Mouse (Mus musculus) left cerebral cortex, adult 18-20 months (tissue): ENCODE measurements around the gene Afap1l2. TPM values are rescaled to one million over a fixed set of nuclear protein-coding genes. Genes with fewer than 3 reads are reported as not detected.
A peak's percentile ranks its signal among the peaks of the same experiment; 100 is the strongest.

ENCODE experiments used
- DNase-seq, 2 experiments: peaks; one replicate each; pipeline ENCODE4 v3.0.0; 2021 to 2022; ENCODE audit warnings: low spot score in 2 of 2, mixed read lengths in 1 of 2
- total RNA-seq, 2 experiments: library from RNA; stranded (reverse); gene quantifications; 2 replicates each; pipeline ENCODE4 v1.2.3; 2021

The Afap1l2 gene
- total RNA-seq, 2 experiments from 2014 or later: 7.5 to 8.0 TPM

GRCm38 (mm10) chr19:56976962-56977948 lies 30.8 kb downstream of the Afap1l2 start:
- peak; percentile 28 to 35 for DNase-seq

DNA sequence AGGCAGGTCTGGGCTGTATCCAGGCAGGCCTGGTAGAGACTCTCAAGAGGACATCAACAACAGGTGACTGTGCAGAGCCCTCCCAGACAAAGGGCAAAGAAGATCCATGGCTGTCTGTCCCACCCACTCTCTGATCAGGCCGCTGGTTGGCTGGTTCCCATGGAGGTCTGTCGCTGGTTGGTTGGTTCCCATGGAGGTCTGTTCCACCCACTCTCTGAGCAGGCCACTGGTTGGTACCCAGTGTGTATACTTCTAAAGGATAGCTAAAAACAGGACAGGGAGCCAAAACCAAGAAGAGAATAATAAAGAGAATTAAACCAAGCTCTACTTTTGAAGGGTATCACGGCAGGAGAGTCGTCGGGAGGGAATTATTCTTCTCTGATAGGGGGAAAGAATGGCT lies 31.5 kb downstream of the Afap1l2 start:
- DNase-seq: no peak

DNA sequence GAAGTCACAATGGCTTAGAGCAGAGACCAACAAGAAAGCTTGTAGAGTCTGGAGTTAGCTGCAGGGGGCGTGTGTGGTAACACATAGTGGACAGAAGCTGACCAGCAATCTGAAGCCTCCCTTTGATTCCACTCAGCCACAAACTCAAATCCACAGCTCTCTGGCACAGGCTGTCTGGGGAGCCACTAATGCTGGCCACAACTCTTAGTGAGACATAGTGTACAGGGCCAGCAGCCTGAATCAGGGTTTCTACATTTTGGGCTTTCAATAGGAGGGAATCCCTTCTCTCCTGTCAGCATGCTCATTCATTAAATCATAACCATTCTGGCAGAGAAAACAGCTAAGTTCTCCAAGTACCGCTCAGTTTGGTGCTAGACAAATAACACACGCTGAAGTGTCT lies 32.5 kb downstream of the Afap1l2 start:
- DNase-seq: no peak

DNA sequence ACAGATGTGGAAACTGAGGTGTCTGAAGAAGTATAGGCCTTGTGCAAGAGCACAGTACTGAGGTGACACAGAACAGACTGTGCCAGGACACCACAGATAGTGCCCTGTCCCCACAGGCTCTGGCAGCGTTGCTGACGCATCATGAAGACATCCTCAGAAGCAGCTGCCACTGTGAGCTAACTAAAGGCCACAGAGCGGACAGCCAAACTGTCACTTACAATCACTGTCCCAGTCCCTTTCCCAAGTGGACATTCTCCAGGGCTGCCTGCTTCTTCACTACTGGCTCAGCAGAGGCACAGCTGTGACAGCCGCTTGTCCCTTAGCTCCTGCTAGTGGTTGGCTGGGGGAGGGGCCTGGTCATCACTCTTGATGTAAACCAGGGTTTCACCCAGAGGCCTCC lies 33.9 kb downstream of the Afap1l2 start:
- DNase-seq: no peak

DNA sequence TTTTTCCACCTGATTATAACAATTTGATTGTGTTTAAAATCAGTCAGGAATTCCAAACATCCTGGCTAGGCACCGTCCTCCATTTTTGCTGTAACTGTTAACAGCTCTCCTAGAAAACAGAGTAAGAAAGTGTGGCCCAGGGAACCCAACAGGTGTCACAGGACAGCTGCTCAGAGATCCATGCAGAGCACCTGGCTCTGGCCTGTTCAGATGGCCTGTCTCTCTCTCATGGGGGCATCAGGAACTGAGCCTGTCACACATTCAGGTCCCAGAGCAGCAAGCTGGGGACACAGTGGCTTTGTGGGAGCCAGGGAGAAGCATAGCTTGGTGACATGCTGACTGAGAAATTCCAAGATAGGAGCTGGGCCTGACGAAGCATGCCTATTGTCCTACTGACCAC lies 35.3 kb downstream of the Afap1l2 start:
- DNase-seq: no peak

DNA sequence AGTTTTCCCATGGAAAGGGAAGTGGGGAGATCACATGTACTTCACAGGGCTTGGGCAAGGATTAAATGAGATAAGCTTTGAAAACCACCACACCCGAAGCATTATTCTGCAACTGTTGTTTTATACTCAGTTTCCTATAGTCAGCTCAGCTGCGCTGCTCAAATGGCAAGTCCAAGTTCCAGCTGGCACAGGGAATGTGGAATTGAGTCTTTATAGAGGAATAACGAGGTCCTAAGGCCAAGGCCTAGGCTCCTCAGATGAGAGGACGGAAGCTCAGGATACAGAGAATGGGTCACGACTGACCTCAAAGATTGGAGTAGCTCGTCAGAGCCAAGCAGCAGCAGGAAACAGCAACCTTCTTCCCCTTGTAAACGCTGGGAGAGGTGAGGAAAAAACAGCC lies 36.7 kb downstream of the Afap1l2 start:
- DNase-seq: no peak

GRCm38 (mm10) chr19:56963876-56964275 lies 44.2 kb downstream of the Afap1l2 start:
- DNase-seq: no peak

DNA sequence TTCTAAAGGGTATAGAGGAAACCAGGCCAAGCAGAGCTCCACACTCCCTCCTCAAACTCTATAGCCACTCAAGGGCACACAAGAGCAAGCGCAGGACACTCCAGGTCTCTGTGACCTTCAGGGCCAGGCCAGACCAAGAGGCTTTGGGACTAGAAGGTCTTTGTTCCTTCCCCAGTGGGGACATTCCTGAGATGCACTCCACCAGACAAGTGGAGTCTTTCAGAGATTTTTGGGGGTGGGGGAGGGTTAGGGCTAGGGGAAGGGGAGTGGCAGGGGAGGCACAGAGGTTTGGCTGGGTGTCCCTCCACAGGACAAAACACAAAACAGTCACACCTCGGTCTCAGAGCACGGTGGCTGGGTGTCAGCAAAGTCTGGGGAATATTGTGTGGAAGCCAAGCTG lies 48.4 kb downstream of the Afap1l2 start:
- no peak for DNase-seq

DNA sequence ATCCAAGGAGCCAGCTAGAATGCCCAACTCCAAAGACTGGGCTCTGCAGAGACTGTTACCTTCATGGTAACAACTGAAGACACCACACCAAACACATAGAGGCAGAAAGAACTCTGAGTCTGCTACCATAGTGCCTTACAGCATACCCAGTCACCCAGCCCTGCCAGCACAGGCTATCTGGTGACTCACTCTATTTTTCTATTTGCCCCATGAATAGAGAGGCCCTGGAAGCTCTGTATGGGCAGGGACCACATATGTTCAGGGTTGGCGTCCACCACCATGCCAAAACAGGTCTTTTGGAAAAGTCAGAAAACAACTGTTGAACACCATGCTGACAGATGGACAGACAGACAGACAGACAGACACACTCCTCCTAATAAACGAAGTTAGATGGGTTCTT lies 49.0 kb downstream of the Afap1l2 start:
- DNase-seq: no peak

- no peak for DNase-seq
Measured at GRCm38 (mm10) chr19:56958582-56959021, 49.4 kb downstream of the Afap1l2 start.

GRCm38 (mm10) chr19:56958011-56958410 lies 50.0 kb downstream of the Afap1l2 start:
- no peak for DNase-seq

DNA sequence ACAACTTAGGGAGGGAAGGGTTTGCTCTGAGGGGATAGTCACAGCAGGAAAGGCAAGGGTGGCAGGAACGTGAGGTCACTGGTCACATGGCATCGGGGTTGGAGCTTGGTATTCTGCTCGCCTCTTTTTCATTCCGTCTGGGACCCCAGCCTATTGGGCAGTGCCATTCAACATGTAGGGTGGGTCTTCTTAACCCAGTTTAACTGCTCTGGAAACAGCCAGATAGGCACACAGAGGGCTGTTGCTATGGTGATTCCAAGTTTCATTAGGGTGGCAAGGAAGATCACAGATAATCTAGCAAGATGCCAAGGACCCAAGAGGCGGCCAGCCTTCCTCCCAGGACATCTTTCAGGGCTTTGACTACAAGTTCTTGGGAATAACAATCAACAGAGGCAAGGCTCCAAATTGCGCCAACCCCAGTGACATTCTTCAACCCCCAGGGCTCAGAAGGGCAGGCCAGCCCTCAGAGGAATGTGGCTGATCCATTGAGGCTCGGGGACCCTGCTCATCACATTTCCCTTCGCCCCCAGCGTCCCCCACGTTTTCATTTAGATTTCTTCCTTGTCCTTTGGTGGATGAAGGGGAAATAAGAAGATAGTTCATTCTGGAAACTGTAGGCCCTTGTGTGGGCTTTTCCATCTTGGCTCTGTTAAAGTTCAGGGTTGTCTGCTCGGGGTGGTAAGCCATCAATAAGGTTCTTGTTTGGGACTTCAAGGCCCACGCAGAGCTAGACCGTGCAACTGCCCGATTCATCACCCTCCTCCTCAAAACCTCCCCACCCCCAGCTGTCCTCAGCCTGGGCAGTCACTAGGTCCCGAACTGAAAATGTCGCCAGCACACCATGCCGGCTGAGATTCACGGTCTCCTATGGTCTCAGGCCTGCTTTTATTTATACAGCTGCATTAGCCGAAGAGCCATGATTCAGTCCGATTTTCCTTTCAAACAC lies 52.2 kb downstream of the Afap1l2 start:
- no peak for DNase-seq

- DNase-seq: no peak
Measured at GRCm38 (mm10) chr19:56954857-56955256, 53.2 kb downstream of the Afap1l2 start.

- DNase-seq: no peak
Measured at GRCm38 (mm10) chr19:56953856-56954255, 54.2 kb downstream of the Afap1l2 start.

- DNase-seq: no peak
Measured at GRCm38 (mm10) chr19:56950818-56951217, 57.2 kb downstream of the Afap1l2 start.

- no peak for DNase-seq
Measured at GRCm38 (mm10) chr19:56949868-56950267, 58.2 kb downstream of the Afap1l2 start.

DNA sequence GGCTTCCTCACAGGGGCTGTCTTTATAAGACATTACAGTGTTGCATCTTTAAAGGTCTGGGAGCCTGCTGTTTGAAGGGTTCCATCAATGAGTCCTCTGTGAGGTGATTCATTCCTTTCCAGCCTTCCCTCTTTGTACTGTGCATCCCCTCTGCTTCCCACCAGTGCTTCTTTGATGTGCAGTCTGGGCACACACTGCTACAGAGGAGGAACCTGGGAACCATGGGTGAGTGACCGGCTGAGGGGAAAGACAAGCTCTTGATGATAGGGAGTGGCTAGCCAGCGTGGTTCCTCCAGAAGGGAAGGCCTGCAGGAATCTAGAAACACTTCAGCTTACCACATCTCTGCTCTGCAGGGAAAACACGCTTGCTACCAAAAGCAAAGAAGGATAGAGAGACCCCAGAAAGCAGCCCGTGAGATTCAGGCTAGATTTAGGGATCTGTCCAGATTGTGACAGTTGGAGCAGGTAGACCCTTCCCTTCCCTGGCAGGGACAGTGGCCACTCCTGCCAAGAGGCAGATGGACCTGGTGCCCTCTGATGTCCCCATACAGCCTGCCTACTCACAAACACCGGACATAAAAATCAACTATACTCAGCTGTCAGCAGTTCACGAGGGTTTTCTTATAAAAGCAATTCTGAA lies 59.9 kb downstream of the Afap1l2 start:
- DNase-seq: no peak

DNA sequence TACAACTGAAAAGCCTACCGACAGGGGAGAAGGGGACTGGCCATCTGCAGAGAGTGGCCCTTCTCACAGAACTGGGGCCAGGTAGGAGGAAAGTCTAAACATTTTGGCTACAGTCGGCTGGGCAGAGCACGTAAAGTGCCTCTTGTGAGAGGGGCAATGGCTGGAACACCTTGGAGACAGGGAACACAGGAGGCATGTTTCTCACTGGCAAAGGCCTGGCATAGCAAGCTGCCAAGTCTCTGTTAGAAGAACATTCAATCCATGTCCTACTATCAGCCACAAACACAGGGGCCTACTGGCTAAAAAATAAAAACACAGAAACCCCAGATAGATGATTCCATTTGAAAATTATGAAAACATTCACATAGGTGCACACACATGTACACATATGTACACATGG lies 61.3 kb downstream of the Afap1l2 start:
- DNase-seq: no peak

GRCm38 (mm10) chr19:56946277-56946676 lies 61.8 kb downstream of the Afap1l2 start:
- DNase-seq: no peak

GRCm38 (mm10) chr19:56945621-56946020 lies 62.4 kb downstream of the Afap1l2 start:
- no peak for DNase-seq

GRCm38 (mm10) chr19:56944826-56945225 lies 63.2 kb downstream of the Afap1l2 start:
- no peak for DNase-seq
